Mouse (Mus musculus): Measurements from ENCODE around the gene Vps33b.

Vps33b gene

DNA sequence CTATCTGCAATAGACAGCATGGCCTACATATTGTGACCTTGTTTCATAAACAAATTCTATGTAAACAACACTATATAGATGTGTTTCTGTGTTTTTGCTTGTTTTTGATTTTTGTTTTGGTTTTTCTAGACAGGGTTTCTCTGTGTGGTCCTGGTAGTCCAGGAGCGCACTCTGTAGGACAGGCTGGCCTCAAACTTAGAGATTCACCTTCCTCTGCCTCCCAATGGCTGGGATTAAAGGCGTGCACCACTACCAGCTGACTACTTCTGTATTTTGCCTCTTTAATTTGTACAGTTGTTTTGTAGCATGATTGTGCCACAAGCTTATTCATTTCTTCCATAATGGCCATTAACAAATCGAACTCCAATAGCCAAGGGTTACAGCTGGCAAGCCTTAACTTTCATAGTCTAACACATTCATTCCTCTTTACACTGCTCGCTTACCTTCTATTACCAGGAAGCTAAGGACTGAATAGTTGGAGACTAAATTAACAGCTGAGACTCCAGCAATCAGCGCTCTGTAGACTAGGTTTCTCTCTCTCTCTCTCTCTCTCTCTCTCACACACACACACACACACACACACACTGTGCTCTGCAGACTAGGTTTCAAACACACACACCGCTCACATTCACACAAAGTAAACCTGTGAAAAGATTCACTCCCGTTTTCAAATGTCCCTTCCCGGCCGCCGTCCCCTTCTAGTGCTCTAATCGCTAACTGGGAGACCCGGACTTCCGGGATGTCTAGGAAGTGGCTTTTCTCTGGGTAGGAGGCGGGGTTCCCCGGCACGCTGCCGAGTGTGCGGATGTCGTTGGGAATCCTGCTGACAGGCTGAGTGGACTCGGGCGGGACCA lies at the start of gene Vps33b:
Gene Vps33b, plus strand, starts transcription at position 753 of the 854 bp plus-strand sequence.
- peak; percentile 92 for DNase-seq (ENCODE audit: low read depth, low spot score)

DNA sequence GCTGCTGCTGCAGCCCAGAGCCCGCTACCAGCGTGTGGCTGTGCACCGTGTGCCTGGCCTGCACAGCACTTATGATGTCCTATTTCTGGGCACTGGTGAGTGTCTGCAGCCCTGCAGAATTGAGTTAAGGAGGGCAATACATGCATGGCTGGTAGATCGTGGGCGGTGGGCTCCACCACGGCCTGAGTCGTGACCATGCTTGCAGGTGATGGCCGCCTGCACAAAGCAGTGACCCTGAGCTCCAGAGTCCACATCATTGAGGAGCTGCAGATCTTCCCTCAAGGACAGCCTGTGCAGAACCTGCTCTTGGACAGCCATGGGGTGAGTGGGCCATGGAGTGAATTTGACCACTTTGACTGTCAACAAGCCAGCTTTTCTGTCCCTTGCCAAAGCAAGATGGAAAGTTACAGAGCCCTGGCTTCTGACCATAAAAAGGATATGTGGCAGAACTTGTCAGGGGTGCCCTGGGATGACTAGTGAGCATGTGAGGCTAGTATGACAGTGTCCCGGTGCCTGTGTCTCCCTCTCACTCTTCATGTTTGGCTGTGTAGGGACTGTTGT lies 49.1 kb upstream of the Vps33b start:
- no peak for DNase-seq (ENCODE audit: low read depth, low spot score)

DNA sequence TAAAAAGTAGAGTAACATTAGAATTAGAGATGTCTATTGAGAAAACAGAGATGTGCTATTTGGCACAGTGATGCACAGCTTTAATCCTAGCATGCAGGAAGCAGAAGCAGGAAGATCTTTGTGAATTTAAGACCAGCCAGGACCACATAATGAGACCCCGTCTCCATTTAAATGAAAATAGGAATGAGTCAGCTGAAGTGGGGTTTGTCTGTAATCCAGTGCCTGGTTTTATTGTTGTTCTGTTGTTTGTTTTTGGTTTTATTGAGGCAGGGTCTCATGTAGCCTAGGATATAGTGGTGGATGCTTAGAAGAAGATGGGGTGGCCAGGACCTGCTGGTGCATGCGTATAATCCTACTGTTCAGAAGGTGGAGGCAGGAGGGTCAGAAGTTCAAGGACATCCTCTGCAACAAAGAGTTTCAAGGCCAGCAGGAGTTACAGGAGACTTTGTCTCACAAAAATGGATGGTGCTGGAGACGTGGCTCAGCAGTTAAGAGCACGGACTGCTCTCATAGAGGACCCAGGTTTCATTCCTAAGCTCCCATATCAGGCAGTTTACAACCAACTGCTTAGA lies 48.2 kb upstream of the Vps33b start:
- DNase-seq (ENCODE audit: low read depth, low spot score), result no peak

DNA sequence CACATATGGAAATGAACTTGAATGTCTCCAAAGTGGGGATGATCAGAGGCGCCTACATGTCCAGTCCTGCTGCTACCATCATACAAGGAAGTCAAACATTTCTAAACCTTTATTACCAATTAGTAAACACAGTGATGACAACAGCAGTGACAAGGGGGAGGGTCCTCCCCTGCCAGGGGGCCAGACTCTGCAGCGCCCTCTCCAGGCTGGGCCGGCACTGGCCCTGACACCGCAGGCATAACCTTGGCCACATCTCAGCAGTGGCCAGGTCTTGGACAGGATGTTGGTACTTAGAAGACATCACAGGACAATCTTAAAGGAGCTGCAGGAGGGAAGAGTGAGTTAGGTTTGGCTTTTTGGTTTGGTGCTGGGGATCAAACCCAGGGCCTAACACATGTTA lies 42.4 kb upstream of the Vps33b start:
- DNase-seq (ENCODE audit: low read depth, low spot score), result no peak

DNA sequence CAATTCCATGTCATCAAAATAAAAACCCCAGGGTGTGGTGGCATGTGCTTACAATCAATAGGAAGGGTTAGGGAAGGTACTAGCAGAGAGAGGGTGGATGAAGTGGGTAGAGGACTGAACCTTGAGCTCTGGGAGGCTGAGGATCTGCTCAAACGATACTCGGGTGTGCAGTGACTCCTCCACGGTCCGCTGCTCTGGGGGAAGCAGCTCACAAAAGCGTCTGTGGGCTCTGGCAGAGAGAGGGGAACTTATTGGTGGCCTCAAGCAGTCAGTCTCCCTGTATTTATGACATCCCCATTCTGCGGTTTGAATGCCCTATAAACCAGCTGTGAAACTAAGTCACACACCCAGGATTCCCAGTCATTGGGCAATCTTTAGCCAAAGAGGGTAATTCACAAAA lies 39.3 kb upstream of the Vps33b start:
- DNase-seq (ENCODE audit: low read depth, low spot score), result no peak

DNA sequence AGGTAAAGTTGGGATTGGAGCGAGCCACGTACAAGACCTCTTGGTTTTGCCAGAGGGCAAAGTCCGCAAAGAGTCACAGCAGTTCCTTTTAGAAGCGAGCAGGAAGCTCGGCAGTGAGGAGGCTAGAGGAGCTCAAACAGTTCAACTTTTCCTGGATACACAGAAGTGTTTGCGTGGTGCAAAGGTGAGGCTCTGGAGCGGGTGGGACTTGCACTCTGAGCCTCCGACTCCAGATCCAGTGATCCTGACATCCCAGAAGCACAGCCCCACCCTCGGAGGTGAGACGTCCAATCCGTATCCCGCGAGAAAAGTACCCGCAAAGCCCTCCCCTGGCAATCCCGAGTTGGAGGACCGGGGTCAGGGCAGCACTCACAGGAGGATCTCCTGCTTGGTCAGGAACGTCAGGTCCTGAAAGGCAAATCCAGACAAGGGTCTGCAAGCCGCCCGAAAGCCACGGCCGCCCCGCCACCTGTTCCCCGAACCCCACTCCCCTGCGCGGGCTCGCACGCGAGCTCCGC lies 37.4 kb upstream of the Vps33b start:
- DNase-seq (ENCODE audit: low read depth, low spot score), result peak; percentile 51

DNA sequence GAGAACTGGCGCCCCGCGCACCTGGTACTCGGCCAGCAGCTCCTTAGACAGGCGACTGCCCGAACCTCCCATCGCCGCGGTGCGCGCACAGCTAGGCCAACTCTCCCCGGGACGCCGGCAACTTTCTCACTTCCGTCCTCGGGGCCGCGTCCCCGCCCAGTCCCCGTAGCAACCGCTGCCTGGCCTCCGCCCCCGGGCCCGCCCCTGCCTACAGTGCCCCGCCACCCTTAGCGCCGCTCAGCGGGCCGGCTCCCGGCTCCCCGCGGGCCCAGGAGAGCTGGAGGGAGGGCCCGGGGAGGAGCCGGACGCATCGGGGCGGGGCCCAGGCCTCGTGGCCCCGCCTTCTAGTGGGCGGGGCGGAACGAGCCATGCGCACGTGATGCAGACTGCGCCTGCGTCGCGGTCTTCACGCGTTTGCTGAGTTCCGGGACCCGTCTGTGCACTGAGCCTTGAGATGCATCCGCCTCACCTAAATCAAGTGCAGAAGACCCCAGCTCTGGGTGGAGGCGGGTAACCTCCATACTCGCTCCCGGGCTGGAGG lies 36.9 kb upstream of the Vps33b start, which contains the start of the genes Cib1 and Gdpgp1:
Gene Cib1, minus strand, starts transcription at position 325 of the 541 bp plus-strand sequence.
Gene Gdpgp1, plus strand, starts transcription at position 377 of the 541 bp plus-strand sequence.
- DNase-seq (ENCODE audit: low read depth, low spot score), result peak; percentile 98

DNA sequence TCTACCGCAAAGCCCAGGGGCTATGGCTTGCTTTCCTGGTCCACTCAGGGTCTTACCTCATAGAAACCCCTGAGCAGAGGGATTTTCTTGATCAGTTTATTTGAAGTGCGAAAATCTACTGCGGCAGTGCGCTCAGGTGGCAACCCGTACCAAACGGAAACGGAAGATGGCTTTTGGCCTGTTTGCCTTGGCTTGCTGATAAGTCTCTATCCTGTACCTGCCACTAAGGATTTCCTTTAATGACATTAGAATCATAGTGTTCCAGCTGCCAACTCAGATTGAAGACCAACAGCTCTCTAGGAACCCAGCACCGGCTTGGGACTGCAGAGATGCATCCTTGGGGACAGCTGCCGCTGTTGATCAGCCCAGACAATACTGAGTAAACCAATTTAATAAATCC lies 35.6 kb upstream of the Vps33b start:
- no peak for DNase-seq (ENCODE audit: low read depth, low spot score)

DNA sequence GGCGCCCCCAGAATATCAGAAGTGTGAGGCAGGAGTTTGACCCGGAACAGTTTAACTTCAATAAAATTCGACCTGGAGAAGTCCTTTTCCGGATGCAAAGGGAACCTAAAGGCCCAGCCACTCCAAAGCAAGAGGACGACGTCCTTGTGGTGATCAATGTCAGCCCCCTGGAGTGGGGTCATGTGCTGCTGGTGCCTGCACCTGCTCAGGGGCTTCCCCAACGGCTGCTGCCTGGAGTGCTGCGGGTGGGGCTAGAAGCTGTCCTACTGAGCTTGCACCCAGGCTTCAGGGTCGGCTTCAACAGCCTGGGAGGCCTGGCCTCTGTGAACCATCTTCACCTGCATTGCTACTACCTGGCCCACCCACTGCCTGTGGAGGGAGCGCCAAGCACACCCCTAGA lies 30.9 kb upstream of the Vps33b start:
- no peak for DNase-seq (ENCODE audit: low read depth, low spot score)

DNA sequence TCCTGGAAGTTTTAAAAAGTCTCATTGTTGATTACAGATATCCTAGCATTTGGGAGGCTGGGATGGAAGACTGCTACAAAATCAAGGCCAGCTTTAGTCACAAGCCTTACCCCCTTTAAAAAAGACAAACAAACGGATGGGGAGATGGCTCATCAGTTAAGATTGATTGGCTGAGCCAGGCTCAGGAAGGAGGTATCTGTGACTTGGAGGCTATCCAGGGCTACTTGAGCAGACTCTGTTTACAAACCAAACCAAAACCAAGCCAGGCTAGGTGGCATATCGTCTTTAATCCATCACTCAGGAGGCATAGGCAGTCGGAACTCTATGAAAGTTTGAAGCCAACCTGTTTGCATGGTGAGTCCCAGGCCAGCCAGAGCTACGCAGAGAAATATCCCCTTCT lies 27.8 kb upstream of the Vps33b start:
- DNase-seq (ENCODE audit: low read depth, low spot score), result no peak

DNA sequence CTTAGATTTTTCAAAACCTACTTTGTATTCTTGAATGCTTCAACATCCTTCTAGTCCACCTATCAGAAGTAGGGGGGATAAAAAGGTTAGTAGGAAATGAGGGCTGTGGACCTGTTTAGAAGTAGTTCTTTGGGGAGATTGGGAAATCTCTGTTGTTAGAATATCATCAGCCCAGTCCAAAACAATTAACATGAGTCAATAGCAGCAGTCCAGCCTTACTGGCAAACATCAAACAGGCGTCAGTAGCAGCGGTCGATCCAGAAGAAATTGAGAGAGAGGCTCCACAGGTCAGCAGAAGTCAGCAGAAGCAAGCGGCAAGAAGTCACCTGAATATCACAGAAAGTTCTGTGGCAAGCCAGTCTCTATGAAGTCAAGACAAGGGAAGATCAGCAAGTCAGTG lies 24.6 kb upstream of the Vps33b start:
- no peak for DNase-seq (ENCODE audit: low read depth, low spot score)

DNA sequence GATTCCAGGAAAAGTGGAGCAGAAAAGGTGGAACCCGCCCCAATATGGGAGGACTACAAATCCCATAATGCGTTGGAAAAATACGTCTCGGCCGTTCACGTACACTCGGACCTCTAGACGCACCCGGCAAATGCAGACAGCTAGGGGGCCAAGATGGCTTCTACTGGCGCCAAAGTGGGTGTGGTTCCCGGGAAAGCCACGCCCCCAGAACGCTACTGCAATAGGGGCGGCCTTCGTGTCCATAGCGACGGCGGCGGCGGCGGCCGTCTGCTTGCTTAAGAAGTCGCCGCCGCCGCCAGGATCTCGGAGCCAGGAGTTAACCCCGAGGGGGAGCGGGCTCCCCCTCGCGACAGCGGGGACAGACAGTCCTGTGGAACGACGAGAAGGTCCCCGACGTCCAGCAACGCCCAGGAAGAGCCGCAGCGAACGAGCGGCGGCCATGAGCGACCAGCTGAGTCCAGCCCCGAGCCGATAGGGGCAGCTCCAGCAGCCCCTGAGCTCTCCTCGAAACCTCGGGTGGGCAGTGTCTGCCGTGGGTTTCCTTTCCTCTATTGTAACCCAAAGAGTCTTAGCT lies 23.2 kb upstream of the Vps33b start, which contains the start of gene Ttll13:
Gene Ttll13, plus strand, starts transcription at position 229 of the 574 bp plus-strand sequence.
- DNase-seq (ENCODE audit: low read depth, low spot score), result peak; percentile 95

DNA sequence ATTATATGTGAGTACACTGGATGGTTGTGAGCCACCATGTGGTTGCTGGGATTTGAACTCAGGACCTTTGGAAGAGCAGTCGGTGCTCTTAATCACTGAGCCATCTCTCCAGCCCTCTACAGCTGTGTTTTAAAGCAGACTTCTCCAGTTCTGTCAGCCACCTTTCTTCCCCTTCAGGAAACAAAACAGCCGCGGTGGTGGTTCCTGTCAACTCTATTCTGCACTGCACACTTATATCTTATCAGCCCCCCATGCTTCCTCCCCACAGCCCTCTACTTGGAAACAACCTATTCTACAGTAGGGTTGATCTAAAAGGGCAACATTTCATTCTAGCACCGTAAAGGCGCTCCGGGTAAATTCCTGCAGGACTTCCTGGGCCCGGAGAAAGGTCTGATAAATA lies 22.6 kb upstream of the Vps33b start:
- no peak for DNase-seq (ENCODE audit: low read depth, low spot score)

DNA sequence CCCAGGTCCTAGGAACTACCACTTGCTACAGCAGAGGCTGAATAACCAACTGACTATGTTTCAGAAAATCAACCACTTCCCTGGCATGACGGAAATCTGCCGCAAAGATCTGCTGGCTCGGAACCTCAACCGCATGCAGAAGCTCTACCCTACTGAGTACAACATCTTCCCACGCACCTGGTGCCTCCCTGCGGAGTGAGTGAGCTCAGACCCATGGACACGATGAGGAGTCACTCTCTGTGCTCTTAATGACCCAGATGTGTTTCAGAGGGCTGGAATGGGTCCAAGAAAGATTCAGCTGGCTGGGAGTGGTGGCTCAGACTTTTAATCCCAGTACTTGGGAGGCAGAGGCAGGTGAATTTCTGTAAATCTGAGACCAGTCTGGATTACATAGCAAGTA lies 17.0 kb upstream of the Vps33b start:
- no peak for DNase-seq (ENCODE audit: low read depth, low spot score)

DNA sequence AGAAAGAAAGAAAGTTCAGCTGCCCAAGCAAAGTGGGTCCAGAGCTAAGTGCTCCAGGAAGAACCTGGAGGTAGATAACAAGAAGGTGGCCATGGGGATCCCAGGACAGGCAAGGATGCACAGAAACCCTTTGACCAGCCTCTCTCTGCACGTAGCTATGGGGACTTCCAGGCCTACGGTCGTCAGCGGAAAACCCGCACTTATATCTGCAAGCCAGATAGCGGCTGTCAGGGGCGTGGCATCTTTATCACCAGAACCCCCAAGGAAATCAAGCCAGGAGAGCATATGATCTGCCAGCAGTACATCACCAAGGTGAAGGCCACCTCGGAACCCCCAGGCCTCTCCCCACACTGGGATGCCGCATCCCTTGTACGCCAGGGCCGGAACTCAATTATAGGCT lies 16.6 kb upstream of the Vps33b start:
- no peak for DNase-seq (ENCODE audit: low read depth, low spot score)

DNA sequence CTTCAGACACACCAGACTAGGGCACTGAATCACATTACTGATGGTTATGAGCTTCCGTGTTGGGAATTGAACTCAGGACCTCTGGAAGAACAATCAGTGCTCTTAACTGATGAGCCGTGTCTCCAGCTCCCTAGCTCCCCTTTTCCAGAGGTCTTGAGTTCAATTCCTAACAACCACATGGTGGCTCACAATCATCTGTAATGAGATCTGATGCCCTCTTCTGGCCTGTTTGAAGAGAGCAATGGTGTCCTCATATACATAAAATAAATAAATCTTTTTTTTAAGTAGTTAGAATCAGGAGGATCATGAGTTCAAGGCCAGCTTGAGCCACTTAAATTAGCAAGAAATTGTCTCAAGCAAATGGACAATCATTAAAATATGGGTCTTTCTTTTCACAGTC lies 13.5 kb upstream of the Vps33b start:
- DNase-seq (ENCODE audit: low read depth, low spot score), result no peak

DNA sequence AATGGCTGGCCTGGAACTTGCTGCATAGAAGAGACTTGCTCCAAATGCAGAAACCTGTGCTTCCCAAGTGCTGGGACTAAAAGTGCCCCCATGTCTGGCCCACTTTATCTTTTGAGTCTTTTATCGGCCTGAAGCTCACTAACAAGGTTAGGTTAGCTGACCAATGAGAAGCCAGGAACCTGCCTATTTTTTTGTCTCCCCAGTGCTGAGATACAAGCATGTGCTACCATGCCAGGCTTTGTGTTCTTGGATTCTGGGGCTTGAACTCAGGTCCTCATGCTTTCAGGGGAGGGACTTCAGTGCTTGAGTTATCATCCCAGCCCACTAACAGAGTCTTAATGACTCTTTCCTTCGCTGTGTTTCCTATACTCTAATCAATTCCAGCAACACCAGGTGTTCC lies 11.7 kb upstream of the Vps33b start:
- no peak for DNase-seq (ENCODE audit: low read depth, low spot score)

DNA sequence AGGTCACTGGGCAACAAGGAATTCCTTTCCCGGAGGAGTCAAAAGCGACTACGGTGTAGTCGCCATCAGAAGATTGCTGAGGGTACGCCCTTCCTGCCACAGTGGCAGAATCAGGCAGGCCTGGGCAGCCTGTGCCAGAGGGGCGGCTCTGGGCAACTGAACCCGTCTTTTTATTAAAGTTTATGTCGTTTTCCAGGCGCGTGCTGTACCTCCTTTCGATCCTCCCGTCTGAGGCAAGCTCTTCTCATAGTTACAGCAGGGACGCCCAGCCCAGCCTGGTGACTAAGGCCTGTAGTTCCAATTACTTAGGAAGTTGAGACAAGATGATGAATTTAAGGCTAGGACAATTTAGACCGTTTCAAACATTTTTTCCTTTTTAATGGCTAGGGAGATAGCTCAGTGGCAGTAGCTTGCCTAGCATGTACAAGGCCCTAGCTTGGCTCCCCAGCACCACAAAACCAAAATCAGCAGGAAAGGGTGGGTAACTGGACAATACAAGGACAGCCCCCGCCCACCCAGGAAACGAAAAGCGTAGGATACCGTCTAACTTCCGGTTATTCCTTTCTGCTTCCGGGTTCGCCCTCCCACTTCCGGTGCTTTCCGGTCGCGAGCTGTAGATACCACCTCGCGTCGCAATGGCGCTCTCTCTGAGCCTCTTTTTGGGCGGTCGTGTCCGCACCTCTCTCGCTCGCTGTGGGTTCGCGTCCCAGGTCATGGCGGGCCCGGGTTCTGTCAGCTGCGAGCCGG lies 8.7 kb upstream of the Vps33b start, which contains the start of gene Ngrn:
Gene Ngrn, plus strand, starts transcription at position 591 of the 747 bp plus-strand sequence.
- DNase-seq (ENCODE audit: low read depth, low spot score), result peak; percentile 76

DNA sequence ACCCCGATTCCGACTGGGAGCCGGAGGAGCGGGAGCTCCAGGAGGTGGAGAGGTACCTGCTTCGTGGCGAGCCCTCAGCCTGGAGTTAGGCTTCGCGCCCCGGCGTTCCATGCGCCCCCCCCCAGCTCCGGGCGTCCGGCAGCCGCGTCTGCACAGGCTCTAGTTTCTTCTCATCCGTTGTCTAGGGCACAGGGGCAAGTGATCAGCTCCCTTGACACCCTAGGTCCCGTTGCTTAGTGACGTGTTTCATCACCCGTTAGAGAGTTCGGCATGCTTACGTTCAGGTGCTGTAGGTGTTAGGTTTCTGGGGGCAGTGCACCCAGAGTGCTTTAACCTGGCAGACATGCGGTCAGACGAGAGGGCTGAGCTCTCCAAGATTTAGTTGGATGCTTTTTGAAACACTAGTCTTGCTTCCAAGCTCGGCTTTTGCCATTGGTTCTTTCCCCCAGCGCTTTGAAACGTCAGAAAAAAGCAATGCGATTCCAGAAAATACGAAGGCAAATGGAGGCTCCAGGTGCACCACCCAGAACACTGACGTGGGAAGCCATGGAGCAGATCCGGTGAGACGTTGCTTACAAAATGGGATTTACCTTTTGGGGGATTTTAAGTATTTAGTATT lies 8.0 kb upstream of the Vps33b start:
- DNase-seq (ENCODE audit: low read depth, low spot score), result no peak

DNA sequence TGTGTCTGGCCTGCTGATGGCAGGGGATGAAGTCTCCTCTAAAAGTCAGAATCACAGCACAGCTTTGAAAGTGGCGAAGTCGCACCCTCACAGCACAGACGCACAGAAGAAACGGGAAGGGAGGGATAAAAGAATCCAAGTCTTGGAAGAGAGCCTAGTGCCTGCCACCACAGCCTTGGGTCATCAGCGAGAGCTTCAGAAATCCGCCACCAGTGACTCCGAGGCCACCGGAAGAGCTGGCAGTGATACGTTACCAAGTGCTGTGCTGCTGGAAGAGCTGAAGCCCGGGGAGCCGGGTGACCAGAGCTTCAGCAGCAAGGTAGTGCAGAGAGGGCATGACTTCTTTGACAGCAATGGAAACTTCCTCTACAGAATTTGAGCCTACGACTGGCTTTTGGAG lies 4.8 kb upstream of the Vps33b start:
- DNase-seq (ENCODE audit: low read depth, low spot score), result no peak

DNA sequence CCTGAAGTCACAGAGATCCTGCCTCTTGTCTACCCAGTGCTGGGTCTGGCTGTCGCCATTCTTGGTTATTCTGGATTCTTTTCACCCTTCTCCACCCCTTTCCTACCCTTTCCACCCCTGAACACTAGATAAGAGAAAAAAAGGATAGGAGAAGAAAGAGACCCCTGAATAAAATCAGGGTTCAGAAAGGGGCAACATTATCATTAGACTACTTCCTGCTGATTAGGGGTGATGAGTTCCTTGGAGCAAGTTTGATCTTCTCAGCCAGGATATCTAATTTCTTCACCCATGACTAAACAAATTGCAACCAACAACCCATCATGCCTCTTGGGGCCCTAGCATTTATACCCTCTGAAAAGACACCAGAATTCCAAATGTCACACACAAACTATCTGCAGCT lies 1.7 kb upstream of the Vps33b start:
- no peak for DNase-seq (ENCODE audit: low read depth, low spot score)

All from c-Kit-negative CD71-positive TER-119-positive erythroid progenitor cells, embryonic 14.5 days (primary cell).